Mouse (Mus musculus): ENCODE data around the gene Selplg.

DNA sequence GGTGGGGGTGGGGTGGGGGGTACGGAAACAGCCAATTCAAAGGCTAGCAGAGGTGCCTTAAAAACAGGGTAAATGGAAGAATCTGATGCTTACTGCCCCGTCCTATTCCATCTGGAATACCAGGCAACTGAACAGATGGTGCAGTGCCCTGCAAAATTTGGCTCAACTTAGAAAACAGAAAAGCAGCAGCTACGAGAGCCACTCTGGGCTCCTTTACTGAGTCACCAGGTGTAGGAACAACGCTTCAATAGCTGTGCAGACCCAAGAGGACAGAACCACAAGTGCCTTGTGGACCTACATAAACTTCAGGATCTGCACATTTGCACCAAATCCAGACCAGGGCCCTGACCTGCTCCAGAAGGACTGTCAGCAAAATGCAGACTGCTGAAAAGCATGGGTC is 30.0 kb upstream of the Selplg start:
- TF ChIP-seq CTCF (IDR thresholded peaks at IDR 0.05; ENCODE audit: low read depth) = no peak
- TF ChIP-seq EP300 (IDR thresholded peaks at IDR 0.05; ENCODE audit: low read depth) = no peak
